Mouse (Mus musculus) hindbrain, postnatal 0 days (tissue): Measurements from ENCODE around the gene Asgr1. TPM values are rescaled to one million over a fixed set of nuclear protein-coding genes. Genes with fewer than 3 reads are reported as not detected.

Experiments
- ATAC-seq: fragments of 200-750 bp; cut with Nextera tagmentation; 2 replicates; pipeline ENCODE4 v1.8.0; 2017; ENCODE audit warnings: mild to moderate bottlenecking, moderate TSS enrichment, moderate library complexity
- DNase-seq: peaks from one replicate; pipeline ENCODE4 v3.0.0-alpha.2; 2015; ENCODE audit warnings: low spot score
- H3K27ac ChIP-seq: fragments of 300-500 bp; sonication (generic); 2 replicates; pipeline ENCODE4 v1.5.1; 2014; ENCODE audit warnings: mild to moderate bottlenecking
- H3K27me3 ChIP-seq: fragments of 300-500 bp; sonication (generic); 2 replicates; pipeline ENCODE4 v1.6.1; 2014; ENCODE audit warnings: low read length, mixed read lengths; ENCODE audit not compliant: insufficient read depth
- H3K36me3 ChIP-seq: fragments of 300-500 bp; sonication (generic); 2 replicates; pipeline ENCODE4 v1.6.1; 2014; ENCODE audit warnings: low read length, mixed read lengths; ENCODE audit not compliant: insufficient read depth
- H3K4me1 ChIP-seq: fragments of 300-500 bp; sonication (generic); 2 replicates; pipeline ENCODE4 v1.6.1; 2014; ENCODE audit warnings: antibody characterized with exemption, low read length, mixed read lengths; ENCODE audit not compliant: insufficient read depth
- H3K4me2 ChIP-seq: fragments of 300-500 bp; sonication (generic); 2 replicates; pipeline ENCODE4 v1.6.1; 2014; ENCODE audit warnings: low read depth, mild to moderate bottlenecking, low read length, moderate library complexity, mixed read lengths
- H3K4me3 ChIP-seq: fragments of 300-500 bp; sonication (generic); 2 replicates; pipeline ENCODE4 v1.5.1; 2014; ENCODE audit warnings: low read length
- H3K9ac ChIP-seq: fragments of 300-500 bp; sonication (generic); replicated peaks from 2 replicates; pipeline ENCODE4 v1.6.1; 2014; ENCODE audit warnings: mild to moderate bottlenecking, low read length, moderate library complexity, mixed read lengths
- H3K9me3 ChIP-seq: fragments of 300-500 bp; sonication (generic); 2 replicates; pipeline ENCODE4 v1.6.1; 2016; ENCODE audit warnings: low read length, mixed read lengths
- CTCF ChIP-seq: IDR thresholded peaks from 2 replicates; pipeline ENCODE4 v1.5.1; 2016; ENCODE audit warnings: antibody characterized with exemption, control low read depth, low read depth
- WGBS: fragments of 180-500 bp; shearing (Covaris S2); extraction: QIAGEN DNeasy Blood & Tissue Kit; methylation state at CpG from one replicate; pipeline ENCODE4 v1.1.7; 2014; 5-methylcytosine and 5-hydroxymethylcytosine counted together
- polyA plus RNA-seq: library from polyadenylated mRNA; unstranded; fragments of >200 nt; fragmentation: Nextera tagmentation; extraction: Ambion mirVana; gene quantifications from 2 replicates; pipeline ENCODE4 v1.2.1, GENCODE M21; 2015
- total RNA-seq: library from RNA; depleted of rRNA; stranded (reverse); fragments of >200 nt; gene quantifications from 2 replicates; pipeline ENCODE4 v1.2.3, GENCODE M21; 2014

Asgr1 gene
- total and polyA plus RNA-seq, 2 experiments from 2014 or later, result 2.3 to 3.7 TPM

DNA sequence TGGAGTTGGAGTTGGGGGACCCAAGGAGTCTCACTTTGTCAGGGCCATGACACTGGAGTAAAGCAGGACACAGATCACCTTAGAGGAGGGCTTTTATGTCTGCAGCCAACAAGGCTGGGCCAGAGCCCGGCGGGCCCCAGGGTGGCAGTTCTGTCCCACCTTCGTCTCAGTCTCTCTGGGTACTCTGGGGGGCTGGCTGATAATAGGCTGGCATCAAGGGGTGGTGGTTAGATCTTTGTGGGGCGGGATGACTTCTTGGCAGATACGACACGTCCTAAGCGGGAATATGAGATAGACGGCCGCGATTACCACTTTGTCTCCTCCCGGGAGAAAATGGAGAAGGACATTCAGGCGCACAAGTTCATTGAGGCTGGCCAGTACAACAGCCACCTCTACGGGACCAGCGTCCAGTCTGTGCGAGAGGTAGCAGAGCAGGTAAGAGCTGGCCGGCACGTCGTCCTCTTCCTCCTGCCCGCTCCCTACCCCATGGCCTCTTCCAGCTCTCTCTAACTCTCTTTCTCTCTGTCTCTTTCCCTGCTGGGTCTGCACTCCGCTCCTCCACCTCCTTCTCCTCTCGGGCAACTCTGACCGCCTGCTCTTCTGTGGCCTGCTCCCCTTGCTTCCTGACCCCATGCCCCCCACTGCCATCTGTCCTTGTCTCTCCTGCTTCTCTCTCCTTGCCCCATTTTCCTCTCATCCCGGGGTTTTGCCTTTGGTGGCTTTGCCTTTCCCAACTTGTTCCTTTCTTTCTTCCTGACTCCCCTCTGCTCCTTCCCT, 11.4 kb upstream of the Asgr1 start:
- H3K36me3 ChIP-seq, result peaks cover 47% of the 10 kb centered on the region
- no peaks in the 10 kb centered on the region for H3K4me1 ChIP-seq
- no peak overlapping the region for H3K27ac ChIP-seq
- no peak overlapping the region for H3K9ac ChIP-seq
- TF ChIP-seq CTCF, result no peak
- H3K4me2 ChIP-seq, result no peak overlapping the region
- no peak overlapping the region for H3K4me3 ChIP-seq
- no peak for DNase-seq
- H3K9me3 ChIP-seq, result no peaks in the 10 kb centered on the region
- no peaks in the 10 kb centered on the region for H3K27me3 ChIP-seq
- 85% methylated on average over 23 of the region's 23 CpGs for WGBS
- no peak for ATAC-seq

DNA sequence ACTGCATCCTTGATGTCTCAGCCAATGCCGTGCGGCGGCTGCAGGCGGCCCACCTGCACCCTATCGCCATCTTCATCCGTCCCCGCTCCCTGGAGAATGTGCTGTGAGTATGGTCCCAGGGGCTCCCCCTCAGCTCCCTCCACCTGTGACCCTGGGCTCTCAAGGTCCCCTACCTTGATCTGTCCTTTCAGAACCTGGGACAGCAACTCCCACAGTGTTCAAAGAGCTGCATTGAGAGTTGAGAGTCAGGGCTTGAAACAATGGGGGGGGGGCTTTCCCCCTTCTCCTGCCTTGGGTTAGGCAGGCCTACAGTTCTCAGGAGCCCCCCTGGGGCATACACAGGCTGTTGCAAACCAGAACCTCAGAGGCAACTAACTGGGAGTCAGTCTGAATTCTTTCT, 10.2 kb upstream of the Asgr1 start:
- DNase-seq, result no peak
- Histone ChIP-seq H3K36me3 (peaks cover 43% of the 10 kb centered on the region), H3K9ac (no peak overlapping the region), H3K4me3 (no peak overlapping the region), H3K4me2 (no peak overlapping the region), H3K27me3 (no peaks in the 10 kb centered on the region), H3K27ac (no peak overlapping the region), H3K9me3 (no peaks in the 10 kb centered on the region), H3K4me1 (no peaks in the 10 kb centered on the region)
- TF ChIP-seq CTCF, result no peak
- ATAC-seq, result no peak
- WGBS, result 80% methylated on average over 7 of the region's 7 CpGs

DNA sequence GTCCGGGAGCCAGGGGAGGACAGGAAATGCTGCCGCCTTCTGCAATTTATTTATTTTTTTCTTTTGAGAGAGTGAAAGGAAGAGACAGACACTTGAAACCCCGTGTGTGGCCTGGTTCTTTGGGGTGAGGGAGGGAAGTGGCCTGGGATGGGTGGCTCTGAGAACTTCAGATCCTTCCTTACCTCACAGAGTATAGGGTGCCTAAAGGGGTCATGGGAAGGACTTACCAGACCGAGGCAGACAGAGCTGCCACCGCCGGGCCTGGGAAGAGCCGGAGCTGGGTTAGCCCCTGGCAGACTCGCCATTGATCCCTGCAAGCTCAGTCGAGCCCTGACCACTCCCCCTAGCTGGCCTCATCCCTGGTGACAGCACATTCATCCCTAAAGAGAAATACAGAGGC, 8.4 kb upstream of the Asgr1 start:
- TF ChIP-seq CTCF, result no peak
- Histone ChIP-seq H3K4me1 (no peaks in the 10 kb centered on the region), H3K4me2 (no peak overlapping the region), H3K4me3 (no peak overlapping the region), H3K27me3 (no peaks in the 10 kb centered on the region), H3K9ac (no peak overlapping the region), H3K36me3 (peaks cover 30% of the 10 kb centered on the region), H3K9me3 (no peaks in the 10 kb centered on the region), H3K27ac (no peak overlapping the region)
- ATAC-seq (no peak), DNase-seq (no peak)
- WGBS, result 39% methylated on average over 9 of the region's 9 CpGs

DNA sequence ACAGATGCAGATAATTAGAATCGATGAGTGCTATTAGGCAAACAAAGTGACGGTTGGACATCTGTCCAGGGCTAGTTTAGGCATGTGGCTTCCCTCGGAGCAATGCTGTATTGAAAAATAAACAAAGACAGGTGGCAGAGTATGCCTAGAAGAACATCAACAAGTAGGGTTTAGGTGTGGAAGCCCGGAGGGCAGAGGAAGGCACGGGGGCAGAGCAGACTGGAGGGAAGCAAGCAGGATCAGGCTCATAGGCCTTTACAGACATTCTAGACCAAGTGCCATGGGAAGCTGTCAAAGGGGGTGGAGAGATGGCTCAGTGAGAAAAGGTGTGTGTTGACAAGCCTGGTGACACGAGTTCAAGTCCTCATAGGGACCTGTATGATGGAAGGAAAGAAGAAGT, 4.5 kb upstream of the Asgr1 start:
- 73% methylated on average over 6 of the region's 6 CpGs for WGBS
- Histone ChIP-seq H3K4me1 (no peaks in the 10 kb centered on the region), H3K4me2 (no peak overlapping the region), H3K4me3 (no peak overlapping the region), H3K36me3 (peaks cover 7% of the 10 kb centered on the region; the same call in 1 of the 2 replicates), H3K9me3 (no peaks in the 10 kb centered on the region), H3K9ac (no peak overlapping the region), H3K27ac (no peak overlapping the region), H3K27me3 (no peaks in the 10 kb centered on the region)
- ATAC-seq, result no peak
- no peak for DNase-seq
- no peak for TF ChIP-seq CTCF

DNA sequence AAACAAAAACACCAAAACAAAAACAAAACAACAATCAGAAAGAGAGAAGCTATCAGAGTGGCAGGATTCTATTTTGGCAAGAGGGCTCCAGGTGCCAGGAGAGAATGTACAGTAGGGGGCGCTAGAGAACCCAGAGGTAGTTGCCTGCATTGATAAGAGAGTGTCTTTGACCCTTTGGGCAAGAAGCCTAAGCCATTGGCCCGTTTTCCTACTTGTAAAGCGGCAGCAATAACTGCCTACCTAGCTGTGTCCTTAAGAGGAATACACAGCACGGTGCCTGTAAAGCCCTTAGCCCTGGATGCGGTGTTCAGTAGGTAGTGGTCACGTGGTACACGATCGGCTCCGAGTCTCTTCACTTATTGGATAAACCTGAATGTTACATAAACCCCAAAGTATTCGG, 4.1 kb upstream of the Asgr1 start:
- Histone ChIP-seq H3K27ac (no peak overlapping the region), H3K27me3 (no peaks in the 10 kb centered on the region)
- 61% methylated on average over 10 of the region's 10 CpGs for WGBS

DNA sequence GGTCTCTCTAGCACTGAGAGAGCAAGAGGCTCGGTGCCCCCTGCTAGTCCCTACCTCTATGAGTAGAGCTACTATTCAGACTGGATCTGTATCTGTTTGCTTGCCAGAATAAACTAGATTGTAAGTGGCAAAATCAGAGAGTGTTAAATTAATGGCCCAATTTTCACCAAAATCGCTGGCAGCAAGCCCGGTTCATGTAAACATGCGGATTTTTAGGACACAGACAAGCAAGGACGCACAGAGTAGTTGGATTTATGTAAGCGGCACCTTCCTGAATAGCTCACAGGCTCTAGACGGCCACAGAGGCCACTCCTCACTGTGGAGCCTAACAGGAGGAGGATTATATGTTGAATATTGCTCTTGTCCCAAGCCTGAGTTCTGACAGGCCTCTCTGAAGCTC, 729 bp upstream of the Asgr1 start:
- H3K36me3 ChIP-seq, result no peaks in the 10 kb centered on the region
- H3K9me3 ChIP-seq, result no peaks in the 10 kb centered on the region
- H3K4me2 ChIP-seq, result no peak overlapping the region
- H3K27me3 ChIP-seq, result no peaks in the 10 kb centered on the region
- H3K4me1 ChIP-seq, result no peaks in the 10 kb centered on the region; the same call in 1 of the 2 replicates
- H3K4me3 ChIP-seq, result no peak overlapping the region
- no peak for DNase-seq
- H3K27ac ChIP-seq, result no peak overlapping the region
- ATAC-seq, result no peak
- WGBS, result 65% methylated on average over 7 of the region's 7 CpGs
- TF ChIP-seq CTCF, result no peak
- H3K9ac ChIP-seq, result no peak overlapping the region

More for the DNA sequence above, 4.1 kb upstream of the Asgr1 start:
- Histone ChIP-seq H3K4me3 (no peak overlapping the region), H3K9ac (no peak overlapping the region), H3K4me2 (no peak overlapping the region), H3K9me3 (no peaks in the 10 kb centered on the region), H3K36me3 (peaks cover 2% of the 10 kb centered on the region; the same call in 1 of the 2 replicates), H3K4me1 (no peaks in the 10 kb centered on the region)
- DNase-seq (no peak), ATAC-seq (no peak)
- peak; percentile 54 for TF ChIP-seq CTCF

DNA sequence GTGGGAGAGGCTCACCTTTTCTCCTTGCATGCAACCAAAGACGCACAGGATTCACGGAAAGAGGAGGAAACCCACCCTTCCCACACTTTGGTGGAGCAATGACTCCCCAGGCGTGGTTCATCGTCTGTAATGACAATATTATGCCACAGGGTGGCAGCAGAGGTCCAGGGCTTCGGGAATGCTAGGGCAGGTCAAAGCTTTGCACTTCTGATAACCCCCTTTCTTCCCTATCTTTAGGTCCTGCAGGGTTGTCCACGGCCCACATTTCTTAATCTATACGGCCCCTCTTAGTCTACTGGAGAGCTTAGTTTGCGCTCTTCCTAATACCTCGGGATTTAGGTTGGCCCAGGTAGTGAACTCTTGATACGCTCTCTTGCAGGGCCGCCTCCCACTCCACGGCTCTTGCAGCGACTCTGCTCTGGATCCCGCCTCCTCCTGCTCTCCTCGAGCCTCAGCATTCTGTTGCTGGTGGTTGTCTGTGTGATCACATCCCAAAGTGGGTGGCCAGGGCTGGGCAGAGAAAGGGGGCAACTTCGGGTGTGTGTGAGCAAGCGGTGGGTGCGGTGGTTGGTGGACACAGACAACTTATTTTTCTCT, 1.8 kb downstream of the Asgr1 start:
- DNase-seq, result peak; percentile 76
- Histone ChIP-seq H3K4me3 (no peak overlapping the region), H3K27ac (no peak overlapping the region), H3K9ac (no peak overlapping the region), H3K4me1 (no peaks in the 10 kb centered on the region; the same call in 1 of the 2 replicates), H3K36me3 (no peaks in the 10 kb centered on the region), H3K4me2 (peak overlapping the region; percentile 19; the same call in 1 of the 2 replicates), H3K9me3 (no peaks in the 10 kb centered on the region), H3K27me3 (no peaks in the 10 kb centered on the region)
- 27% methylated on average over 17 of the region's 18 CpGs for WGBS
- TF ChIP-seq CTCF, result peak; percentile 97
- peak; percentile 56 for ATAC-seq
